Mouse (Mus musculus): ENCODE measurements at regions not wholly inside any gene's neighbourhood (a gene's known extent, or its start where the extent isn't known, plus 50 kb on each side); places are given as distances from the start of the nearest gene placed in this dataset.
"Not testable (repeated sequence)": the region's sequence is repeated elsewhere in the genome, so short reads cannot be mapped to it uniquely, and the experiment has no call there.

- DNase-seq = no peak
These were observed 171.7 kb downstream of the Cartpt start for GRCm38 (mm10) chr13:99729145-99729544.

- DNase-seq = no peak
These were observed 176.6 kb downstream of the Cartpt start for GRCm38 (mm10) chr13:99724245-99724644.

GRCm38 (mm10) chr13:99723237-99723981, 177.5 kb downstream of the Cartpt start:
- DNase-seq = no peak

GRCm38 (mm10) chr13:99720566-99720965, 180.3 kb downstream of the Cartpt start:
- DNase-seq = no peak

- DNase-seq = peak in 1 of 2 experiments; percentile 10
These were observed 180.2 kb upstream of the Map1b start for GRCm38 (mm10) chr13:99696559-99696890.

GRCm38 (mm10) chr13:99695874-99696558, 179.7 kb upstream of the Map1b start:
- no peak for DNase-seq

GRCm38 (mm10) chr13:99679934-99680333, 163.6 kb upstream of the Map1b start:
- no peak for DNase-seq

GRCm38 (mm10) chr13:99679430-99679829, 163.1 kb upstream of the Map1b start:
- DNase-seq = no peak

- DNase-seq = no peak
These were observed 160.1 kb upstream of the Map1b start for GRCm38 (mm10) chr13:99676393-99676792.

- DNase-seq = peak; percentile 28 to 42
These were observed 159.6 kb upstream of the Map1b start for GRCm38 (mm10) chr13:99675951-99676350.

GRCm38 (mm10) chr13:99672714-99673113, 156.4 kb upstream of the Map1b start:
- no peak for DNase-seq

- DNase-seq = no peak
These were observed 155.4 kb upstream of the Map1b start for GRCm38 (mm10) chr13:99671747-99672146.

- no peak for DNase-seq
These were observed 153.7 kb upstream of the Map1b start for GRCm38 (mm10) chr13:99669987-99670534.

- no peak for DNase-seq
These were observed 152.3 kb upstream of the Map1b start for GRCm38 (mm10) chr13:99668613-99669012.

GRCm38 (mm10) chr13:99666086-99666485, 149.7 kb upstream of the Map1b start:
- no peak for DNase-seq

- not testable (repeated sequence) for DNase-seq
These were observed 147.1 kb upstream of the Map1b start for GRCm38 (mm10) chr13:99663422-99663821.

GRCm38 (mm10) chr13:99647661-99648204, 131.4 kb upstream of the Map1b start:
- no peak for DNase-seq

- DNase-seq = no peak
These were observed 128.4 kb upstream of the Map1b start for GRCm38 (mm10) chr13:99644771-99645170.

- no peak for DNase-seq
These were observed 126.5 kb upstream of the Map1b start for GRCm38 (mm10) chr13:99642811-99643210.

- no peak for DNase-seq
These were observed 126.0 kb upstream of the Map1b start for GRCm38 (mm10) chr13:99642301-99642700.

GRCm38 (mm10) chr13:99641386-99642165, 125.2 kb upstream of the Map1b start:
- DNase-seq = no peak

- DNase-seq = peak; percentile 14 to 37
These were observed 116.4 kb upstream of the Map1b start for GRCm38 (mm10) chr13:99632706-99633105.

GRCm38 (mm10) chr13:99630800-99631199, 114.5 kb upstream of the Map1b start:
- DNase-seq = no peak
